Mouse (Mus musculus): ENCODE results near the gene Ssbp3.

Ssbp3 gene

DNA sequence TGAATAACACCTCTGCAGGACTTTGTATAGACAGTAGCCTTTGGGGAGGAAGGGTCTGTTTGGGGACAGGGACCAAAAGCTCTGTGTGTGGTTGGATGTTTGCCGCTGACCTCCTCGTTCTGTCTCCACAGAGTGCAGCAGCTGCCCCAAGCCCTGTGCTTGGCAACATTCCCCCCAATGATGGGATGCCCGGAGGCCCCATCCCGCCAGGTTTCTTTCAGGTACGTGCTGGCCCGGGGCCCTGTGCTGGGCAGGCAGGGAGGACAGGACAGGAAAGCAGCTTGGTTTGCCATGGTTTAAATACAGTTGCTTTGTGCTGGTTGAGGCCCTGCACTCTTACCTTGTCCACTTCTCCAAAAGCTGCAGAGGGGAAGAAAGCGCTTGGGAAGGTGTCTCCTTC, 99.0 kb downstream of the Ssbp3 start:
- no peak for DNase-seq (ENCODE audit: low read depth, low spot score)

DNA sequence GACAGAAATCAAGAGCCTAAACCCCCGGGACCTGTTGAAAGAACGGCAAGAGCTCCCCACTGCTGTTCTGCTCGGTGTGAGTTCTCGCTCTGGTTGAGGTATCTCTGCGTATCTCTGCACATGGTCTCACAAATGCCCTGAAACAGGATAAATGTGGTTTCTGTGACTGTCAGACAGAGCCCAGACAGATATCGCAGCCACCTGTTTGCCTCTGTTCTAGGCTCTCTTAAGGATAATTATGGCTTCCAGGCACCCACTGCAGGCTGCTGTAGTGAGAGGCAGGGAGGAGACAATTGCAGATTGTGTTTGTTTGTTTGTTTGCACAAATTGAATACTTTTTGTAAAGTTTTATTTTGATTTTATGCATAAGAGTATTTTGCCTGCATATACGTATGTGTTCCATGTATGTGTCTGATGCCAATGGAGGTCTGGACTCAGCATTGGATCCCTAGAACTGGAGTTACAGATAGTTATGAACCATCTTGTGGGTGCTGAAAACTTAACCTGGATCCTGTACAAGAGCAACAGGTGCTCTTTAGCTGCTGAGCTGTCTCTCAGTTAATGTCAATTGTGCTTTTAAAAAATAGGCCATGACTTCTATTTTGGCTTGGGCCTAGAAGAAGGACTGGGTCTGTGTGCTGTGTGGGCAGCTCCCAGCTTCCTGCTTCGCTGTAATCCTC, 101.0 kb downstream of the Ssbp3 start:
- DNase-seq (ENCODE audit: low read depth, low spot score): no peak

DNA sequence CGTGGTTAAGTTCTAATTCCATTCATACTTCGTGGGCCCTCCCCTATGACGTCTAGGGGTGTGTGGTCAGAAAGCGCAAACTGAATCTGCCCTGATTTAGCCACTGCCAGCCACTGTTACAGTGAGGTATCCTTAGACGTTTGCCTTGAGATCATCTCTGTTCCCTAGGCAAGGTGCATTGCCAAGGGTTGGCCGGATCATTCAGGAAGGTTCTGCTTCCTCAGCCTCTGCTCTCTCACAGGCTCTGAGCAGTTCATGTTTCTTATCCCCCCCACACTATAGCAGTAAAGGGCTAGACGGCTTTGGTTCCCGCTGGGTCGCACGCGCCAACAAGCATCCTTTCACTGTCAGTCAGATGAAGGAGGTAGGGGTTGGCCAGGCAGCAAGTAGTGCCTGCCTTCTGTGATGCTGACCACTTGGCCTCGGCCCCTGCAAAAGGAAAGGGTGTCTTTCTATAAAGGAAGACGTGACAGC, 101.5 kb downstream of the Ssbp3 start:
- no peak for DNase-seq (ENCODE audit: low read depth, low spot score)

DNA sequence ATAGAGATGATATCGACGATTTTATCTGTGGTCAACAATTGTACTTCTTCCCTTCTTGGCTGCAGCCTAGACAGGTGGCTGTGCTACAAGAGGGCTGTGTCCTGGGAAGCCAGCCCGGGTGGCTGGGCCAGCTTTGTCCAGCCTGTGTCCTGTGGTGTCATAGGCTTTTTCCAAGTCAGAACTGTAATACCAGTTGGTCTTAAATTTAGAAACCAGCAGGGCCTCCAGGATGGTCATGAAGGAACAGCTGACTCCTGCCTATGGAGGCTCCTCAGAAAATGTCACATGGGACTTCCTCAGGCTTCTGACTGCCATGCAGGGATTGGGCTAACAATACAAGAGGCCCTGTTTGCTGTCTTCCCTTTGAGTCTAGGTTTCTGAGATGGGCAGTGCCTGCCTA, 102.1 kb downstream of the Ssbp3 start:
- DNase-seq (ENCODE audit: low read depth, low spot score): no peak

DNA sequence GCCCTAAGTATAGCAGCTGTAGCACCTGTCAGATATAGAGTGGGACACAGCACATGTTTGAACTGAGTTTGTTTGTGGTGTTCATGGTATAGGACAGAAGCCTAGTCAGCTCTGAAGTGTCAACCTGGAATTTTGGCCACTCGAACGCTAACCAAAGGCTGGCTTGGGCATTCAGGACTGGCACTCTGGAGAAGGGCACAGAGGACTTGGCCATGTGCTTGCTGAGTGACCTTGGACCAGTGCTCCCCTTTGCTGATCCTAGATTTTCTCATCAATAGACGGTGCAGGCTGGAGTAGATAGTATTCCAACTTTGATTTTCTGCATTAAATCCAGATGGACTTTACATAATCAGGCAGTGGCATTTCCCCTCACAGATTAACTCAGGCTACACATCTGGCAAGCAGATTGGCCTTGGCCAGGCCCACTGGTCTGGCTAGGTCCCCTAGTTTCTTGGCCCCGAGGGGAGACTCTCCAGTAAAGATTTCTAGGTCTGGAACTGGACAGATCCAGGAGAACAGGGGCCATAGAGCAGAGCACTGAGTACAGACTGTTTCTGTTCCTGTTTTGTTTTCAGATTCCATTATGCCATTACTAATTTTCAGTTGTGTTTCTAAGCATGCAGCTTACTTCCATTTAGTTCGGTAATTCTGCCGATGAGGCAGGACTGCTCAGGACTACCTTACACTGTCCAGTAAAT, 102.8 kb downstream of the Ssbp3 start:
- no peak for DNase-seq (ENCODE audit: low read depth, low spot score)

DNA sequence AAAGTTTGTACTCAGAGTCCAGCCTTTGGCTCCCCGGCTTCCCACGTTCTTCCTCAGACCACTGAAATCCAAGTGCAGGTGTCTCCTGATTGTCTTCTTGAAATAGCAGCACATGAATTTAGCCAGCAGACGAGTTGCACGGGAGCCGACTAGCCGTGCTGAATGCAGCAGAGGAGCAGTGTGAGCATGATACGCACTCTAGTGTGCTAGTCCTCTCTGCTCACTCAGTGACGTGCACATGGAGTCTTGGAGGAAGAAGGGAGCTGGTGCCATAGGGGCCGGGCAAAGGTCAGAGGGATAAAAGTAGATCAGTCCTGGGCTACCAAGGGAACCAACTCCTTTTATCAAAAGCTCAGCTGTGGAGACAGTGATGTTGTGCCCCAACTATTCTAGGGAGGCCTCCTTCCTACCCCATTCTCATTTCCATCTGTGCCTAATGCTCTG, 103.3 kb downstream of the Ssbp3 start:
- DNase-seq (ENCODE audit: low read depth, low spot score): no peak

DNA sequence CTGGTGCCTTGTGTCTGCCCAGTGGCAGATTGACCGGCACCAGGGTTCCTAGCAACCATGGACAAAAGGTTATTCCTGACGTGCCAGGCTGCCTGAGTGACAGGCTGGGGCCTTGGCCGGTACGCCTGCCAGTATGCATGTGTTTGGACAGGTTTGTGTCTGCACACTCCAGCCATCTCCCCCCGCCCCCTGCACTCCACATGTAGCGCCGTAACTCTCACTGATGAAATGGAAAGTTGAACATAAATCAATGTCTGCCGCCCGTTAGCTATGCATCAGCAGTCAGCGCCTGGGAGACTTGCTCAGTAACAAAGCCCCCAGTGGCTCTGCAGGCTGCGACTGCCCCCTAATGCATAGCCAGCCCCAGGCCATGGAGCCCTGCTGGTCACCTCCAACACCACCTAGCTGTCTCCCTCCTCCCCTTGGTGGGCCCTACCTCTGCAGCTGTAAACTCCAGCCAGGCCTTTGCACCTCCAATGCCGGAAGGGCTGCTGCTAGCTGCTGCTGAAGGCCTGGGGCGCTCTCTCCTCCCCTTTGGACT, 105.5 kb downstream of the Ssbp3 start:
- no peak for DNase-seq (ENCODE audit: low read depth, low spot score)

DNA sequence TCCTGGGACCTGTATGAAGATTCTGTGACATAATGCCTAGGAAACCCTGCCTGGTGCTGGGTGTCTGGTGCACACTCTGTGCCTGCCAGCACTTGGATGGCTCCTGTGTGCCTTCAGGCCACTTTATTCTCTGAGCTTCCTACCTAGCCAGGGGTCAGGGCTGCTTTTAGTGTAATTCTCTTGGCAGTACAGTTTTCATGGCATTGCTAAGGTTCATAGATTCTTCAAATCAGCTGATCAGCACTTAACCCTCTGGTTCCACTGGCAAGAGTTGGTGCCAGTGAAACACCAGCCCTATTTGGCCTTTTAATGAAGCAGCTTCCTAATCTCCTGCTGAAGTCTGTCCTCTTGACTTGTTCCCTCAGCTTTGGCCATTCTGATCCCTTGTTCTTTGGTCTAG, 106.8 kb downstream of the Ssbp3 start:
- DNase-seq (ENCODE audit: low read depth, low spot score): no peak

DNA sequence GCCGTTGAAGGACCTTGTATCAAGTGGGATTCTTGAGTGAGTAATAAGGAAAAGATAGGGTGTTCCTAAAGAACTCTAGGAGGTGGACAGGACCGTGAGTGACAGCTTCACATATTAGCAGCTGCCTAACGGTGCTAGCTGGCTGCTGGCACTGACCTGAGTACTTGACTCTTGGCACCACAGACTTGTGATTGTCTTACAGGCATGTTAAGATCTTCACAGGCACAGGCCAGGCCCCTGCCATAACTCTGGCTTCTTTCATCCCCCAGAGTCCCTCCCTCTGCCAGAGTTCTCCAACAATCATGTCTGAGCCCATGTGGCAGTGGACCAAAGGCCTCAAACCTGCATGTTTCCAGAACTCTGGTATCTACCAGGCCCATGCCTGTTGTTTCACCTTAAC, 108.0 kb downstream of the Ssbp3 start:
- no peak for DNase-seq (ENCODE audit: low read depth, low spot score)

DNA sequence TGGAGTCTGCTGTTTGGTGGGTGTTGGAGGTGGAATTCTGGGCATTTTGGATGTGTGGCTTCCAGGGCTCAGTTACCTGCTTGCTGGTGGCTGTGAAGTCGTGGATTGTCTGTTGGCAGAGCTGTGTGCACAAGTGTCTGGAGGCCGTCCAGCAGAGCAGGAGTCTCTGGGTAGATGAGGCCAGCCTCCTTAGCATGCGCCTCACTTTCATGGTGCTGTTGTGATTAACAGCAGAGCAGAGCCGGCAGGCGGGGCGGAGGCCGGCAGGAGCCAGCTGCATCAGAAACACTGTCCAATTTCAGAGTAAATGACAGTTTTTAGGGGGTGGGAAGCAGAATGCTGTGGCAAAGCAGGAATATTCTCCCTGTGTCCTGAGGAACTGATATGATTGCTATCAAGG, 108.5 kb downstream of the Ssbp3 start:
- DNase-seq (ENCODE audit: low read depth, low spot score): no peak

DNA sequence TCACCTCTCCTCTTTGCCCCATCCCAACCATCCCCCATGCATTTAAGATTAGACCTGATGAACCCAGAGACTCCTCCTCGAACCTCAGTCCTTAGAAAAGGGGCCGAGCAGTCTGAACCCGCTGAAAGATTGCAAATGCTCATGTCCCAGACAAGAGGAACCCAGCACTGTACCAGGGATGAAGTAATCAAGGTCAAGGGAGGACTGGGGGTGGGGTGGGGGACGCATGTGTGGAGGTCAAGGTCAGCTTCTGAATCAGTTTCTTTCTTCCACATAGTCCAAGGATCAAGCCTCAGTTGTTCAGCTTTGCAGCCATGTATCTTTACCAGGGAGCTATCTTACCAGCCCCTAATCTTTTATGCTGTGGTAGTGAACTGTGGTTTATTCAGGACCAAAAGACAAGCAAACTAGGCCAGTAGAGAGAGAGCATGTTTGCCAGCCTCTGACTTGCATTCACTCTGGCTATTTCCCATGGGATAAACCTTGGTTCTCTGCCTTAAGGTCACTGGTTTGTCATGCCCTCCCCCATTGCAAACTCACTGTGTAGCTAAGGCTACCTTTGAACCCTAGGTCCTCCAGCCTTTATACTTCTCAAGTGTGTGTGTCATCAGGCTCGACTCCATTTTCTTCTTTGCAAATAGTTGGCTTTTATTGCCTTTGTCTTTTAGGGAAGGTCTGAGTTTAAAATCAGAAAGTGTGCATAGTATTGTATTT, 109.9 kb downstream of the Ssbp3 start:
- no peak for DNase-seq (ENCODE audit: low read depth, low spot score)

DNA sequence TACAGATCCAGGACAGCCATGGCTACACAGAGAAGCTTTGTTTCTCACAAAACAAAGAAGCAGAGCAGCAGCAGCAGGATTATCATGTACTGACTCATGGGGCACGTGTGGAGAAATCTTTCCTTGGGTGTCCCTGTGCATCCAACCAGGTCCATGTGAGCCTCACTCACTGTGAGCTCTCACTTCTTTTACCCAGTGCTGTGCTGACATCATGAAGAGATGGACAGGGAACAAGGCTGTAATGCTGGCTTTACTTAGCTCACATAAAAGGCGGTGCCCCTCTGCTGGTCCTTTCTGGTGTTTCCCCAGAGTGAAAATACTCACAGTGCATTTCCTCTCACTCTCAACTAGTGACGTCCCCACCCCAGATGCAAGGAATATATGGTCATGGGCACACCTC, 111.0 kb downstream of the Ssbp3 start:
- no peak for DNase-seq (ENCODE audit: low read depth, low spot score)

DNA sequence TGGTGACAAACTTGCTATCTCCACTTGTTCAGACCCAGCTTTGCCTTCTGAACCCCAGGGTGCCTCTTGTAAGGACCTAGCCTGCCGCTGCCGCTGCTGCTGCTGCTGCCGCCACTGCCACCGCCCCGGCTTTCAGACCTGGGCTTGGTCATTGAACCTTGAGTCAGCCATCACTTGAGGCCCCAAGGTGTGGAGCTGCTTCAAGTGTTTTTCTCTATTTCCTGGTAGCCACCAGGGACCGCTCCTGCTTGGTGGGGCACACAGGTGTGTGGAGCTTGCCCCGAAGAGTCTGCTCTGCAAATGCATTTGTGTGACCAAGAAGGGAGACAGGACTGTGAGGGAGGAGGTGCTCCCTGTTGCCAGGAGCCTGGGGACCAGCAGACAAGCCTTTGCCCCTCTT, 114.4 kb downstream of the Ssbp3 start:
- DNase-seq (ENCODE audit: low read depth, low spot score): no peak

DNA sequence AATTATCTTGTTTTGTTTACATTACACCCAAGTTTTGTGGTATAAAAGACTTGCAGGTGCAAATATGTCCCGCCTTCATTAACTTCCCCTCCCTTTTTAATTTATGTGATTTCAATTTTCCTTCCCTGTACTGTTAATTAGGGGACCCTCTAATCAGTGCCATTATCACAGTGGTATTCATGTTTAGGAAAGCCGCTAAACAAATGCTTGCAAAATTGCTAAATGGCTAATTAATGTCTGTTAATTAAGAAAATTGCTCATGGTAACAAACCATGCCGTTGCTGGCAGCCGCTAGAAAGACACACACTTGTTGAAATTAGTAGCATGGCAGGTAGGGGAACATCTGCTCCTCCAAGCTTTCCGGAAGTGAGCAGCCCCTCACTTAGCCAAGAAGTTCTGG, 114.9 kb downstream of the Ssbp3 start:
- no peak for DNase-seq (ENCODE audit: low read depth, low spot score)

DNA sequence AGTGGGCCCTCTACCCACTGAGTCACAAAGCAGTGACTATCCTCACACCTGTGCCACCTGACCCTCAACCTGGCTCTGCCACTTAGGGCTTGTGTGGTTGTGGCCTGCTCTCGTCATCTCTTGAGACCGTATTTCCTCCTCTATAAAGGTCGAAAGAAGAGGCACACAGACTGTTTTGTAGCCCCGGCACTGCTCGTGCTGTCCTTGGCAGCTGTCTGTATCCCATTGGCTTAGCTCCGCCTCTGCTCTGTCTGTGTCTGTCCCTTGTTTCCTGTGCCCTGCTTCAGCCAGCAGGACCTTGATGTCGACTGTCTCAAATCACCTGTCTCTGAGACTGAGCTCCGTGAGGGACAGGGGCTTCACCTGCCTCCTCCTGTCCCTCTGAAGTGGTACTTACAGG, 116.0 kb downstream of the Ssbp3 start:
- no peak for DNase-seq (ENCODE audit: low read depth, low spot score)

DNA sequence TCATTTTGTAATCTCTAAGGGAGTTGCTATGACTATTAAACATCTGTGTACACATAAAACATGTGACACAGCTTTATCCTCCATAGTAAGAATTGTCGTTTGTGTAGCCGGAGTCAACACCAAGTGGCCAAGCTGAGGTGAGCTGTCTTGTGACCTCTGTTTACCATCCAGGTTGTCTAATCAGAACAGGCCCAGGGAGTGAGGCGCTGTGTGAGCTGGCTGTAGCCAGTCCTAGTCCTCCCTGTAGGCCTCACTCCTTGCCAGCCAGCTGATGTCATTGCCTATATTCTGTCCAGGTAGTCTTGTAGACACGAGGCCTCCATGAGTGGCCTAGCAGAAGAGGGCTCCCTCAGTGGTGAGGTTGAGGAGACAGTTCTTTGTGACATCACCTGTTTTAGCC, 125.2 kb downstream of the Ssbp3 start:
- no peak for DNase-seq (ENCODE audit: low read depth, low spot score)

DNA sequence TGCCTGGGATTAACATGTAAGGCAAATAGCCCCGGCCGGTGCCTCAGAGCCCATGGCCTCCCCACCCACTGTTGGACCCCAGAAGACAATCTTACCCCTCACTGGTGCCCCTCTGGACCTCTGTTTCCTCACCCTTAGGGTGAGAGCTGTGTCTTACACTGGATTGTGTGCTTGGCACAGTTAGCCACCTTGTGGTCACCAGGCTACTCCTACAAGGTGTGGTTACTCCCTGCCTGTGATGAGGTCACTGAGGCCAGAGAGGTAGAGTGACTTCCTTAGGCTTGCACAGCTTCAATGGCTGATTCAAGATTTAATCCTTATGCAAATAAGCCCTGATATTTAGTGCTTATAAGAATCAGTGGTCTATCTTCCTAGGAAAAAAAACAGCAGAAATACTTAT, 126.5 kb downstream of the Ssbp3 start:
- DNase-seq (ENCODE audit: low read depth, low spot score): no peak

DNA sequence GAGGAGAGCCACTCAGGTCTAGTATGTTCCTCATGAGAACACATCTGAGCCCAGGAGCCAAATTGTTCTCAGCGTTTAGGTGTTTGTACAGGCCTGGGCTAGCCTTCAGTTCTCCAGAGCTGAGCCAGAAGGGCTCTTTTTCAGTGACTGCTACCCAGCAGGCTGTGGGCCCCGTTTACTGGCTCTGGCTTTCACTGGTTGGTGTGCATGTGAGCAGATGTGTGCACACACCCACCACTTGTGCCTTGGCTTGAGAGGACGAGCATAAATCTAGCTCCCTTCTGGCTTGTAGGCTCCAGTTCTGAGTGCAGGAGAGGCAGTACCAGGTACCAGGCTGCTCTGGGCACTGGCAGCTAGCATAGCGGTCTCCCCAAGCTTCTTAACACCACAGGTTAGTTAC, 127.8 kb downstream of the Ssbp3 start:
- DNase-seq (ENCODE audit: low read depth, low spot score): no peak

DNA sequence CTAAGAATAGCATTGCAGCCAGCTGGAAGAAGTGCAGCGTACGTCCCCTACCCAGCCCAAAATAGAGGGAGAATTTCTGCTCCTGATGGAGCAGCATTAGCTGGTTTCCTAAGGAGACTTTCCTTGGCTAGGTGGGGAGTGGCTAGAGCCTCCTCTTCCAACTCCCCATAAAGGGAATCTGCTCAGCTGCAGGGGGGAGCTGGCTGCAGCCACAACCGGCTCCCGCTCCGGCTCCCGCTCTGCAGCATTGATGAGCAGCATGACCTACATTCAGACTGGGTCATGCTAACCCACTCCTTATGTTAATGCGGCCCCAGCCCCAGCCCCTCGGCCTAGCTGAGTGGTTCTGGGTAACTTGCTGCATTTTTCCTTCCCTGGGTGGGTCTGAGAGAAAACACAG, 128.8 kb downstream of the Ssbp3 start:
- peak; percentile 21 for DNase-seq (ENCODE audit: low read depth, low spot score)

DNA sequence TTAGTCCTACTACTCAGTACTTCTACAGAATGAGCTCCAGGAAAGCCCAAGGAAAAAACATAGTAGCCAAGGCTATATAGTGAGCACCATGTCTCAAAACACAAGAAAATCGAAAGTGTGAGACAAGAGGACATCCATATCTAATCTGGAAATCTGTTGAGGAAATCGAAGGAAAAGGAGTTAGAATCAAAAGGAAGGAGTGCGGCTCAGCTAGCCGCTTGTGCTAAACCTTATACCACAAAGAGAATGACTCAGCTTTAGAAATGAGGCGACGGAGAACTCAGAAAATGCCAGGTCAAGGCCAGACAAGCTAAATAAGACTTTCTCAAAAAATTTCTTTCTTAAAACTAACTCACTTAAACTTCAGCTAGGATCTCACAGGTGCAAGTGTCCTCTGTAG, 131.8 kb downstream of the Ssbp3 start:
- DNase-seq (ENCODE audit: low read depth, low spot score): no peak

DNA sequence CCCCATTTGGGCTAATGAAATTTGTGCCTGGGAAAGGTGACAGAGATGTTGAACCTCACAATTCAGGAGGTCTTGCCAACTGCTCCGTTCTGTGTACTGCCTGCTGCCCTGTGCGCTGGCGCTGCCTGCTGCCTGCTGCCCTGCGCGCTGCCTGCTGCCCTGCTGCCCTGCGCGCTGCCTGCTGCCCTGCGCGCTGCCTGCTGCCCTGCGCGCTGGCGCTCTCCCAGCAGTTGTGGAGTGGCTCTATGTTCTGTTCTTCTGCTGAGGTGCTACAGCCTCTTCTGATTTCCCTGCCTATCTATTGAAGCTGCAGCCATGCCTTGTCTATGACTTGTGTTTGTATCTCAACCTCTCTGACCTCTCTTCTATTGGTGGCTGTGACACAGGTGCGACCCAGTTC, 134.7 kb downstream of the Ssbp3 start:
- DNase-seq (ENCODE audit: low read depth, low spot score): no peak

DNA sequence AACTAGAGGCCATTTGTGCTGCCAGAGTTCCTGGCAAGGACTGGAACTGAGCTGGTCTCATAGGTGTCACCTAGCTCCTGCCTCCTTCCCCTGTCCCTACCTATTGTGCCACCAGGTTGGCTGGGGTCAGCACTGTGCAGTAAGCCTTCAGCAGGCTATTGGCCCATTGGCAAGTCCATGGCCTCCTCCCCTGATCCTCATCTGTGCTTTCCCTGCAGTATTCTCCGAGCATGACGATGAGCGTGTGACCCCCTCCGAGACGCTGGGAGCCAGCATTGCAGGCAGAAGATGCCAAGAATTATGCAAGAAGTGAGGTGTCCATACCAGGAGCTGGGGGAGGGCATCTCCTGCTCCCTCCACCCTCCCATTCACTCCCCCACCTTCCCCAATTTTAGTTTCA, 137.3 kb downstream of the Ssbp3 start:
- DNase-seq (ENCODE audit: low read depth, low spot score): no peak
